In the genomic region with DNA sequence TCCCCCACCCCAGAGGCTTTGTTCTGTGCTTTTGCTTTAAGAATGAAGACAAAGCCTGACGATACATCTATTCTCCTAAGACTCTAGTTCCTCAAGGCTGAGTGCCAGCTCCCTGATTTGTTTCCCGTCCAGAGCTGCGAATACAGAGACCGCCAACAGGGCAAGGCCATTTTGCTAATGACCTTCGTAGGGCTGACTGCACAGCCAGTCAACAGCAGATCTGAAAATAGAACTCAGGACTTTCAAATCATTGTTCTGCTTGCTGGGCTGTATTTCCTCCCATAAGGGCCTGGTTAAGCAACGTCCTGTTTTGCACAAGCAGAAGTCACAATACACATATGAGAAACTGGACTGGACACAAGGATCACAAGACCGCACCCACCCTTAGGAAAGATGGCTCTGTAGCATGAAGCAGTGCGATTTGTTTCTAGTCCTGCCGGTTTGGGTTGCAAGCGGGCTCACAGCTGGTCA, we compare ENCODE assay signal across 8 mouse cellular contexts.
A peak's percentile ranks its signal among the peaks of the same experiment; 100 is the strongest.
DNase-seq lines count a peak whose midpoint lies in the region; ATAC-seq and TF ChIP-seq lines count a peak whose summit lies in the region.

No protein-coding gene starts in this region.

- TF ChIP-seq RAD21 in CH12.LX (IDR thresholded peaks at IDR 0.05; ENCODE audit: low read depth, low read length), result no peak

- no peak for TF ChIP-seq POLR2A in CH12.LX (IDR thresholded peaks at IDR 0.05; ENCODE audit: low read depth, low read length)

- no peak overlapping the region for H3K4me3 ChIP-seq in hindbrain, embryonic 12.5 days
- no peak overlapping the region for H3K4me3 ChIP-seq in hindbrain, embryonic 11.5 days (ENCODE audit: low read depth, low read length)
- no peak overlapping the region for H3K4me3 ChIP-seq in CH12.LX (replicated peaks in 1 of 3; ENCODE audit: low read depth in 2 of 3, low read length in 2 of 3, poor library complexity in 1 of 3)
- H3K4me3 ChIP-seq in brown adipose tissue, adult 24 weeks (ENCODE audit: insufficient read depth, low read depth, low read length), result no peak overlapping the region
- H3K4me3 ChIP-seq in intestine, embryonic 15.5 days (replicated peaks), result no peak overlapping the region
- H3K4me3 ChIP-seq in liver, postnatal 0 days (ENCODE audit: low read depth, low read length), result no peak overlapping the region
- no peak overlapping the region for H3K4me3 ChIP-seq in stomach, embryonic 16.5 days (replicated peaks; ENCODE audit: low read length)

- no peak overlapping the region for H3K9ac ChIP-seq in hindbrain, embryonic 12.5 days
- H3K9ac ChIP-seq in hindbrain, embryonic 11.5 days (ENCODE audit: low read depth, low read length), result no peak overlapping the region
- no peak overlapping the region; the same call in 1 of the 2 replicates for H3K9ac ChIP-seq in CH12.LX (ENCODE audit: insufficient read depth, low read depth)
- H3K9ac ChIP-seq in intestine, embryonic 15.5 days, result no peak overlapping the region
- no peak overlapping the region for H3K9ac ChIP-seq in liver, postnatal 0 days (replicated peaks)
- no peak overlapping the region for H3K9ac ChIP-seq in stomach, embryonic 16.5 days (ENCODE audit: low read length)

- TF ChIP-seq EP300 in CH12.LX (IDR thresholded peaks at IDR 0.05; ENCODE audit: low read length), result no peak
- peak; percentile 60 for TF ChIP-seq EP300 in liver, postnatal 0 days (IDR thresholded peaks at IDR 0.05; ENCODE audit: low read depth)

- H3K36me3 ChIP-seq in hindbrain, embryonic 12.5 days, result no peaks in the 10 kb centered on the region
- no peaks in the 10 kb centered on the region for H3K36me3 ChIP-seq in hindbrain, embryonic 11.5 days (ENCODE audit: control insufficient read depth, insufficient read depth, low read length)
- no peaks in the 10 kb centered on the region for H3K36me3 ChIP-seq in CH12.LX (replicated peaks in 1 of 2; ENCODE audit: control insufficient read depth in 1 of 2, insufficient read depth in 1 of 2, low read length in 1 of 2)
- no peaks in the 10 kb centered on the region for H3K36me3 ChIP-seq in intestine, embryonic 15.5 days
- no peaks in the 10 kb centered on the region for H3K36me3 ChIP-seq in liver, postnatal 0 days (replicated peaks; ENCODE audit: insufficient read depth, low read length)
- no peaks in the 10 kb centered on the region for H3K36me3 ChIP-seq in stomach, embryonic 16.5 days (ENCODE audit: control insufficient read depth, insufficient read depth, low read length)

- no peaks in the 10 kb centered on the region for H3K79me2 ChIP-seq in CH12.LX (replicated peaks; ENCODE audit: control insufficient read depth, extremely low read depth, insufficient read depth, poor library complexity, severe bottlenecking)

- no peaks in the 10 kb centered on the region for H3K9me3 ChIP-seq in hindbrain, embryonic 12.5 days (replicated peaks)
- H3K9me3 ChIP-seq in hindbrain, embryonic 11.5 days (ENCODE audit: control insufficient read depth, low read length), result no peaks in the 10 kb centered on the region
- H3K9me3 ChIP-seq in CH12.LX (replicated peaks; ENCODE audit: low read length), result peaks cover 4% of the 10 kb centered on the region
- no peaks in the 10 kb centered on the region for H3K9me3 ChIP-seq in intestine, embryonic 15.5 days
- H3K9me3 ChIP-seq in liver, postnatal 0 days (ENCODE audit: low read length), result no peaks in the 10 kb centered on the region
- H3K9me3 ChIP-seq in stomach, embryonic 16.5 days (replicated peaks; ENCODE audit: control insufficient read depth, low read length), result no peaks in the 10 kb centered on the region

- DNase-seq in hindbrain, embryonic 11.5 days (ENCODE audit: low spot score), result no peak
- no peak for DNase-seq in CH12.LX (ENCODE audit: extremely low read depth)
- DNase-seq in liver, postnatal 0 days, result peak; percentile 36

- no peaks in the 10 kb centered on the region for H3K27me3 ChIP-seq in hindbrain, embryonic 12.5 days
- no peaks in the 10 kb centered on the region for H3K27me3 ChIP-seq in hindbrain, embryonic 11.5 days (ENCODE audit: control insufficient read depth, insufficient read depth, low read length)
- no peaks in the 10 kb centered on the region for H3K27me3 ChIP-seq in CH12.LX (replicated peaks)
- H3K27me3 ChIP-seq in intestine, embryonic 15.5 days (replicated peaks), result no peaks in the 10 kb centered on the region
- H3K27me3 ChIP-seq in liver, postnatal 0 days (ENCODE audit: insufficient read depth, low read length), result no peaks in the 10 kb centered on the region
- no peaks in the 10 kb centered on the region for H3K27me3 ChIP-seq in stomach, embryonic 16.5 days (ENCODE audit: control insufficient read depth, insufficient read depth, low read length)

- no peak for ATAC-seq in hindbrain, embryonic 12.5 days (ENCODE audit: low FRiP score)
- no peak for ATAC-seq in hindbrain, embryonic 11.5 days (ENCODE audit: low FRiP score)
- peak; percentile 41; the same call in 1 of the 2 replicates for ATAC-seq in intestine, embryonic 15.5 days
- peak; percentile 80 for ATAC-seq in liver, postnatal 0 days
- ATAC-seq in stomach, embryonic 16.5 days (ENCODE audit: insufficient read depth, low FRiP score), result 0 out of 2 replicates have a peak, but pooled peaks have one; percentile 74
- ATAC-seq in erythroblast, adult 5-6 weeks (replicated peaks; ENCODE audit: low FRiP score, poor library complexity, severe bottlenecking), result no peak

- in situ Hi-C loops in CH12.LX (cut with MboI; ENCODE audit: low pct_ligation_motif_present, low pct_unique_long_range_greater_than_20kb, low sequenced_read_pairs), result no loop called here

- no peak for TF ChIP-seq CTCF in CH12.LX (conservative IDR thresholded peaks at IDR 0.05 in 1 of 2, IDR thresholded peaks at IDR 0.05 in 1 of 2; ENCODE audit: low read depth in 2 of 2, low read length in 2 of 2)
- TF ChIP-seq CTCF in liver, postnatal 0 days (IDR thresholded peaks at IDR 0.05; ENCODE audit: low read depth), result no peak

- no peak overlapping the region for H3K4me2 ChIP-seq in hindbrain, embryonic 12.5 days (replicated peaks)
- H3K4me2 ChIP-seq in hindbrain, embryonic 11.5 days (replicated peaks; ENCODE audit: low read depth, low read length), result no peak overlapping the region
- H3K4me2 ChIP-seq in CH12.LX (ENCODE audit: insufficient read depth, low read depth, poor library complexity, severe bottlenecking), result no peak overlapping the region
- no peak overlapping the region for H3K4me2 ChIP-seq in intestine, embryonic 15.5 days (replicated peaks)
- H3K4me2 ChIP-seq in liver, postnatal 0 days (ENCODE audit: low read depth, low read length), result peak overlapping the region; percentile 36
- H3K4me2 ChIP-seq in stomach, embryonic 16.5 days (ENCODE audit: low read depth, low read length), result no peak overlapping the region

- dilution Hi-C loops in CH12.LX (cut with MboI; ENCODE audit: extremely low pct_ligation_motif_present, extremely low pct_unique_long_range_greater_than_20kb, low sequenced_read_pairs), result no loop called here

- 0 out of 2 replicates have a peak overlapping the region, but pooled peaks have one; percentile 3 for H3K27ac ChIP-seq in hindbrain, embryonic 12.5 days
- H3K27ac ChIP-seq in hindbrain, embryonic 11.5 days (ENCODE audit: low read depth, low read length), result no peak overlapping the region
- H3K27ac ChIP-seq in CH12.LX (ENCODE audit: insufficient read depth, low read depth), result peak overlapping the region; percentile 87
- peak overlapping the region; percentile 98 for H3K27ac ChIP-seq in brown adipose tissue, adult 24 weeks (replicated peaks; ENCODE audit: low read depth, low read length)
- 0 out of 2 replicates have a peak overlapping the region, but pooled peaks have one; percentile 29 for H3K27ac ChIP-seq in intestine, embryonic 15.5 days
- H3K27ac ChIP-seq in liver, postnatal 0 days (ENCODE audit: low read depth), result peak overlapping the region; percentile 85
- peak overlapping the region; percentile 78 for H3K27ac ChIP-seq in stomach, embryonic 16.5 days (ENCODE audit: low read length)

- 66% methylated on average over 10 of the region's 10 CpGs for whole genome bisulfite sequencing in hindbrain, embryonic 12.5 days
- WGBS in hindbrain, embryonic 11.5 days, result 72% methylated on average over 10 of the region's 10 CpGs
- WGBS in intestine, embryonic 15.5 days, result 78% methylated on average over 10 of the region's 10 CpGs
- WGBS in liver, postnatal 0 days (ENCODE audit: insufficient replicate concordance), result 51% methylated on average over 10 of the region's 10 CpGs
- 70% methylated on average over 10 of the region's 10 CpGs for WGBS in stomach, embryonic 16.5 days

- 0 out of 2 replicates have a peak, but pooled peaks cover 3% of the 10 kb centered on the region for H3K4me1 ChIP-seq in hindbrain, embryonic 12.5 days
- H3K4me1 ChIP-seq in hindbrain, embryonic 11.5 days (replicated peaks; ENCODE audit: control insufficient read depth, insufficient read depth, low read length), result no peaks in the 10 kb centered on the region
- peaks cover 12 to 32% of the 10 kb centered on the region in 2 experiments for H3K4me1 ChIP-seq in CH12.LX (ENCODE audit: control insufficient read depth in 1 of 2, insufficient read depth in 2 of 2)
- H3K4me1 ChIP-seq in brown adipose tissue, adult 24 weeks (ENCODE audit: control insufficient read depth, insufficient read depth, insufficient read length, low read length), result peaks cover 14% of the 10 kb centered on the region; the same call in 1 of the 2 replicates
- H3K4me1 ChIP-seq in intestine, embryonic 15.5 days (replicated peaks), result no peaks in the 10 kb centered on the region
- H3K4me1 ChIP-seq in liver, postnatal 0 days (ENCODE audit: insufficient read depth), result peaks cover 6% of the 10 kb centered on the region
- H3K4me1 ChIP-seq in stomach, embryonic 16.5 days (ENCODE audit: control insufficient read depth, insufficient read depth, low read length), result no peaks in the 10 kb centered on the region

TF ChIP-seq in CH12.LX, 34 proteins besides CTCF, POLR2A, EP300 and RAD21:
- TF ChIP-seq ZNF384 (IDR thresholded peaks at IDR 0.05; ENCODE audit: low read depth, low read length) (no peak), ZKSCAN1 (IDR thresholded peaks at IDR 0.05; ENCODE audit: borderline replicate concordance, low read depth, low read length) (no peak), MEF2A (IDR thresholded peaks at IDR 0.05; ENCODE audit: borderline replicate concordance, low read depth, low read length) (peak; percentile 68; the same call in 1 of the 2 replicates), KAT2A (IDR thresholded peaks at IDR 0.05; ENCODE audit: insufficient replicate concordance, low read length) (no peak), POLR2AphosphoS2 (IDR thresholded peaks at IDR 0.05; ENCODE audit: low read depth, low read length) (no peak), USF1 (IDR thresholded peaks at IDR 0.05; ENCODE audit: low read depth, low read length) (no peak), CHD1 (IDR thresholded peaks at IDR 0.05; ENCODE audit: low read depth, low read length) (no peak; the same call in 1 of the 2 replicates), TBP (conservative IDR thresholded peaks at IDR 0.05; ENCODE audit: low read depth, low read length) (no peak), MYC (IDR thresholded peaks at IDR 0.05; ENCODE audit: low read depth, low read length) (0 out of 2 replicates have a peak, but pooled peaks have one; percentile 30), USF2 (conservative IDR thresholded peaks at IDR 0.05; ENCODE audit: low read depth, low read length) (no peak)

Comparison
In these comparisons a context has a peak if more than half of its experiments do, and no peak if none do; other contexts are left out.
1. ATAC-seq: peak in intestine, embryonic 15.5 days (single experiment), liver, postnatal 0 days (single experiment) and stomach, embryonic 16.5 days (single experiment); none in hindbrain, embryonic 12.5 days (single experiment), hindbrain, embryonic 11.5 days (single experiment) and erythroblast, adult 5-6 weeks (single experiment).